Comparison of ENCODE assay signal across 12 mouse cellular contexts in genomic region chr16:50671170-50671569, GRCm38 (mm10).
"Had no signal": no experiment of that assay in that cellular context is flagged by ENCODE, and none has a peak within 500 bp of the region (broad histone marks: within the 10 kb centered on the region; RNA-seq: fewer than 3 reads in every experiment).

No protein-coding gene starts in this region.

- DNase-seq: retina, postnatal 1 day; right cerebral cortex, adult 18-20 months; right cerebral cortex, postnatal 14 days; right cerebral cortex, postnatal 25 days; right cerebral cortex, postnatal 4 days; spleen, adult 18-20 months; thymus, adult 18-20 months; thymus, adult 2 months; thymus, postnatal 14 days; thymus, postnatal 25 days; thymus, postnatal 36 days; thymus, postnatal 4 days had no signal
